Mouse (Mus musculus) olfactory bulb, adult 2 months (tissue): Measurements from ENCODE around the gene Apoc4. TPM values are rescaled to one million over a fixed set of nuclear protein-coding genes. Genes with fewer than 3 reads are reported as not detected.
"Not testable (repeated sequence)": the region's sequence is repeated elsewhere in the genome, so short reads cannot be mapped to it uniquely, and the experiment has no call there.

Experiments
- H3K27ac ChIP-seq: fragments of 200-500 bp; 2 replicates; pipeline ENCODE4 v1.5.1; 2012; ENCODE audit warnings: low read depth, low read length; ENCODE audit not compliant: insufficient read depth
- H3K4me1 ChIP-seq: fragments of 200-500 bp; 2 replicates; pipeline ENCODE4 v1.6.1; 2012; ENCODE audit warnings: low read length; ENCODE audit not compliant: control insufficient read depth, insufficient read depth
- H3K4me3 ChIP-seq: fragments of 200-500 bp; 2 replicates; pipeline ENCODE4 v1.5.1; 2012; ENCODE audit warnings: mild to moderate bottlenecking, low read depth, low read length, moderate library complexity; ENCODE audit not compliant: insufficient read depth
- CTCF ChIP-seq: fragments of 200-500 bp; IDR thresholded peaks from 2 replicates; pipeline ENCODE4 v1.5.1; 2012; ENCODE audit warnings: low read depth, mild to moderate bottlenecking, low read length, moderate library complexity; ENCODE audit not compliant: insufficient read depth
- POLR2A ChIP-seq: fragments of 200-500 bp; IDR thresholded peaks from 2 replicates; pipeline ENCODE4 v1.6.1; 2012; ENCODE audit warnings: mild to moderate bottlenecking, low read depth, low read length, moderate library complexity; ENCODE audit not compliant: insufficient read depth
- WGBS: fragments of 180-500 bp; shearing (Covaris S2); methylation state at CpG from one replicate; pipeline ENCODE4 v1.1.7; 2018; 5-methylcytosine and 5-hydroxymethylcytosine counted together
- polyA plus RNA-seq: library from polyadenylated mRNA; stranded (reverse); fragments of >200 nt; gene quantifications from 2 replicates; pipeline ENCODE4 v1.2.4, GENCODE M21; 2012; ENCODE audit warnings: low replicate concordance; ENCODE audit not compliant: missing spikeins, insufficient read depth, insufficient read length

The Apoc4 gene
- polyA plus RNA-seq, 1 experiment, result not detected

GRCm38 (mm10) chr7:19694336-19695212 is 13.3 kb upstream of the Apoc4 start:
- Histone ChIP-seq H3K4me1 (peaks cover 29% of the 10 kb centered on the region), H3K27ac (peak overlapping the region; percentile 17; the same call in 1 of the 2 replicates), H3K4me3 (no peak overlapping the region)
- TF ChIP-seq POLR2A (no peak), CTCF (no peak)
- WGBS, result 62% methylated on average over 10 of the region's 10 CpGs

- Histone ChIP-seq H3K27ac (no peak overlapping the region), H3K4me3 (no peak overlapping the region), H3K4me1 (peaks cover 18% of the 10 kb centered on the region)
- TF ChIP-seq CTCF (no peak), POLR2A (no peak)
- 27% methylated on average over 10 of the region's 10 CpGs for WGBS
Observed at GRCm38 (mm10) chr7:19693421-19693820, 12.1 kb upstream of the Apoc4 start.

- WGBS, result 66% methylated on average over 28 of the region's 28 CpGs
- Histone ChIP-seq H3K4me1 (peaks cover 15% of the 10 kb centered on the region), H3K4me3 (no peak within 1 kb of the TSS), H3K27ac (no peak within 1 kb of the TSS)
- TF ChIP-seq POLR2A, result no peak
- TF ChIP-seq CTCF, result no peak
Observed at GRCm38 (mm10) chr7:19691873-19692865, 10.9 kb upstream of the Apoc4 start, which contains the start of gene Apoc1. Apoc1 (minus strand) TSS chr7:19692660.

GRCm38 (mm10) chr7:19691434-19691833 is 10.2 kb upstream of the Apoc4 start:
- TF ChIP-seq CTCF, result no peak
- no peak for TF ChIP-seq POLR2A
- Histone ChIP-seq H3K27ac (no peak overlapping the region), H3K4me3 (no peak overlapping the region), H3K4me1 (peaks cover 15% of the 10 kb centered on the region)
- WGBS, result 76% methylated on average over 6 of the region's 6 CpGs

- H3K4me3 ChIP-seq, result no peak overlapping the region
- 85% methylated on average over 4 of the region's 4 CpGs for WGBS
- H3K27ac ChIP-seq, result no peak overlapping the region
- no peak for TF ChIP-seq POLR2A
- TF ChIP-seq CTCF, result no peak
- peaks cover 15% of the 10 kb centered on the region for H3K4me1 ChIP-seq
Observed at GRCm38 (mm10) chr7:19690845-19691244, 9.6 kb upstream of the Apoc4 start.

- H3K4me3 ChIP-seq, result no peak overlapping the region
- 88% methylated on average over 2 of the region's 2 CpGs for WGBS
- H3K4me1 ChIP-seq, result peaks cover 9% of the 10 kb centered on the region
- no peak overlapping the region for H3K27ac ChIP-seq
- no peak for TF ChIP-seq POLR2A
- no peak for TF ChIP-seq CTCF
Observed at GRCm38 (mm10) chr7:19688611-19689010, 7.3 kb upstream of the Apoc4 start.

- Histone ChIP-seq H3K27ac (no peak overlapping the region), H3K4me1 (peaks cover 8% of the 10 kb centered on the region), H3K4me3 (no peak overlapping the region)
- WGBS, result 87% methylated on average over 10 of the region's 10 CpGs
- TF ChIP-seq CTCF, result no peak
- no peak for TF ChIP-seq POLR2A
Observed at GRCm38 (mm10) chr7:19688101-19688500, 6.8 kb upstream of the Apoc4 start.

GRCm38 (mm10) chr7:19686927-19687583 is 5.8 kb upstream of the Apoc4 start:
- not testable (repeated sequence) for H3K27ac ChIP-seq, H3K4me1 ChIP-seq, H3K4me3 ChIP-seq
- 75% methylated on average over 8 of the region's 8 CpGs for WGBS
